Mouse (Mus musculus): ENCODE data around the gene Fxyd2. TPM values are rescaled to one million over a fixed set of nuclear protein-coding genes. Genes with fewer than 3 reads are reported as not detected.

Fxyd2 gene
- total RNA-seq, 2 experiments from 2014 or later = not detected

DNA sequence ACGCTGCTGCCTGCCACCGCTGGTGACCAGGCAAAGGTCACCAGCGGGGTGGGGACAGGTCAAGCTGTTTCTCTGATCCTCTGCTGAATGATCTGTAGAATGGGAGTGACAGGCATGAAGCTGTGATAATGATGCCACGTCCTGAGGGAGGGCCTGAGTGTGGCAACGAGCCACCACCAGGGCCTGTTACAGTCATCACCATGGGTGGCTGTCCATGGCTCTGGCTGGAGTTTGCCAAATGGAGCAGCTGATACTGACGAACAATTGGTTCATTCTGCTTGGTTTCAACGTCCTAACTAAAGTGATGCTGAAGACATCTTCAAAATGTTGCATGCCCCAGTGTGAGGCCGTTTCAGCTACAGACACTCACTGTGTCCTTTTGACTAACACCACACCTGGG is 18.8 kb downstream of the Fxyd2 start:
- no peak for ATAC-seq (replicated peaks; ENCODE audit: low FRiP score, low TSS enrichment, poor library complexity, severe bottlenecking)

DNA sequence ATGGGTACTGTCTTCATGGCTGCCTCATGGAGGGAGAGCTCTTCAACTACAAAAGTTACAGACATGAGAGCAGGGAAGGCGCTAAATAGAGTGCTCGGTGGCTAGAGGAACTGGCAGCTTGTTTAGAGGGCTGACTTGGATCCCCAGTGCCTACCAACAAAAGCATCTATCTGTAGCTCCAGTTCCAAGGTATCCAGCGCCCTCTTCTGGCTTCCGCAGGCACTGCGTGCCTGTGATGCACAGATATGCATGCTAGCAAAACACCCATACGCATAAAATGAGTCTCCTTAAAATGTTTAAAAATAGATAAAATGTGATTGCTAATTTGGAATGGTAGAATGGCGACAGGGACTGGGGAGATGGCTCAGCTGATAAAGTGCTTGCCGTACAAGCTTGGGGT is 21.7 kb downstream of the Fxyd2 start:
- ATAC-seq (replicated peaks; ENCODE audit: low FRiP score, low TSS enrichment, poor library complexity, severe bottlenecking) = no peak

DNA sequence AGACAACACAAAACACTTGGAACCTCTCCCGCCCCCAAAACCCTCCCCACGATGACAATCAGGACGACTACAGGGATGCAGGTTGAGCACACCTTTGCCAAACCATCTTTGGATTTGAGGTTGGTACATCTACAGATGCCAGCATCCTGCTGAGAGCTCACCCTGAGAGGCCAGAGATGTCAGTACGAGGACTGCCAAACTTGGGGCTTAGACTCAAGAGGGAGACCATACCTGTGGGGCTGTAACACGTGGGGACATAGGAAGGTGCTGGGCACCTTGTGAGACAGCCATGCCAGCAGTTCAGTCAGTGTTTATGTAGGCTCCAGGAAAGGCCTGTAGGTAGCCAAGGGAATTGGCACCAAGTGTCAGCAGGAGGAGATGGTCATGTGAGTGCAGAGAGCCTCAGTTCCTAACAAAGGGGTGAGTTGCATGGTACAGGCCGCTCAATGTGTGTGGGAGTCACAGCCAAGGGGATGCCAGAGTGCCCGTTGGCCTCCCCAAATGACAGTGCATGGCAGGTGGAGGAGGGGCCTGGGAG is 23.4 kb downstream of the Fxyd2 start:
- ATAC-seq (replicated peaks; ENCODE audit: low FRiP score, low TSS enrichment, poor library complexity, severe bottlenecking) = no peak

DNA sequence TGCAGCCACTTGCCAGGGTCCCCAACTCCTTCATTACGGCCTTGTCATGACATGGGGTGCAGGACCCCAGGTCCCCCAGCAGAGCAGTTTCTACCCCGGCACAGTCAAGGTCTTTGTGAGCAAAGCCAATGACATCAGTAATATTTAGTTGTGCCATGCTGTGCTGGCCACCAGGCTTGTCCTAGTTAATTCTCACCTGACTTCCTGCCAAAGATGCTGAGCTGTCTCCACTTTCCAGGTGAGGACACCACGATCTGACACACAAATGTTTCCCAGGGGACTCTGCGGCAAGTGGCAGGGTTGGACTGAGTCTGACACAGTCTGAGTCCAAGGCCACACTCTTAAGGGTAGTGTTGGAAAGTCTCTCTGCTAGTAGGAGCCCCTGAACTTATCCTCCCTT is 27.0 kb downstream of the Fxyd2 start, which contains the start of gene Dscaml1:
TSS of gene Dscaml1 (plus strand) at position 173 of the 400 bp plus-strand sequence.
- no peak for ATAC-seq (replicated peaks; ENCODE audit: low FRiP score, low TSS enrichment, poor library complexity, severe bottlenecking)

DNA sequence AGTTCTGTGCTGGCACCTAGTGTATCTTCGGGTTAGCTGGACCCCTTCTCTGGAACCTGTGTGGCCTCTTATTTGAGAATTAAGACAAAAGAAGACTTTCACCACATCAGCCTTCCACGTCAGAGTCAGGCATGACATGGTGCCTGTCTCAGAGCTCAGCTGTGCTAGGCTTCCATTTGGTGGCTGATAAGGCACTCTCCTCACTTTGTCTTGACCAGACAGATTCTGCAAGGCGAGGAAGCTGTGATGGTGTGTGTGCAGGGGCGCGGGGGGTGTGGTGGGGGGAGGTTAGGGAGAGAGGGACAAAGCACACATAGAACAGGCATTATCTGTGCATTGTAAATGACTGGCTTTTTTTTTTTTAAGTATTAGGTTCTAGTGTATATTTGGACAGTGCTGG is 29.9 kb downstream of the Fxyd2 start:
- ATAC-seq (replicated peaks; ENCODE audit: low FRiP score, low TSS enrichment, poor library complexity, severe bottlenecking) = peak; percentile 64; the same call in 1 of the 2 replicates

DNA sequence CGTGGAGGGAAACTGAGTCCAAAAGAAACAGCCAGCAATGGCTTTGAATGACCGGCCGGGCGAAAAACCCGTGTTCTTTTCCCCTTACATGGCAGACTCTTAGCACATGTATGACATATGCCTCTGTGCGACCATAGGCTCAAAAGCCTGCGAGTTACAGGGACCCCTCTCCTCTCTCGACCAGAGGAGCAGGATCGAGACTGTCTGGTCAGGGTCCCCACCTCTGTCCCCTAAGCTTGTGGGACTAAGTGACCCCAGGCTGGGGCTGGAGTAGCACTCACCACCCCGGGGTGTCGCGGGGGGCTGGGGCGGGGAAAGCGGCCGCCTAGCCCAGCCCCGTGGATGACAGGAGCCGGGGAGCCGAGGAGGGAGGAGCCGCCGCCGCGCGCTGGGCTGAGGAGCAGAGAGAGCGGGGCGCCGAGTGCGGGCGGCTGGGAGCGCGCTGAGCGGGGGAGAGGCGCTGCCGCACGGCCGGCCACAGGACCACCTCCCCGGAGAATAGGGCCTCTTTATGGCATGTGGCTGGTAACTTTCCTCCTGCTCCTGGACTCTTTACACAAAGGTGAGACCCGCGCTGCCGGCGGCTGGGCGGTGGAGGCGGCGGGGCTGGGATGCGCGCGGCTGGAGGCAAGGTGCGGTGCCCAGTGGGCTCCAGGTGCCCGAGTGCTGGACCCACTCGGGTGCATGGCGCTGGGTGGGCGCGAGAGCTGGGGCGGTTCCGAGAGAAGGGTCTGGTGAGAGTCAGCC is 30.7 kb downstream of the Fxyd2 start:
- no peak for ATAC-seq (replicated peaks; ENCODE audit: low FRiP score, low TSS enrichment, poor library complexity, severe bottlenecking)

DNA sequence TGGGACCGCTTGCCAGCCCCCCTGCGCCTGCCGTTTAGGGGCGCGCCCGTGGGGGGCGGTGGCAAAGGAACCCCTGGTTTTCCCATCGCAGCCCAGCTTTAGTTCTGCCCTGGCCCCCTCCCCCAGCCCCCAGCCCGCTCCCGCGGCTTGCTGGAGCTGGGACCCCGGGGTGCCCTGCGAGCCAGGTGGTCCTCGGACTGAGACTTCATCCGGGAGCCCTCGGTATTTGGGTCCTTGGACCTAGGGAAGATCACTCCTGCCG is 31.2 kb downstream of the Fxyd2 start:
- ATAC-seq (replicated peaks; ENCODE audit: low FRiP score, low TSS enrichment, poor library complexity, severe bottlenecking) = no peak

DNA sequence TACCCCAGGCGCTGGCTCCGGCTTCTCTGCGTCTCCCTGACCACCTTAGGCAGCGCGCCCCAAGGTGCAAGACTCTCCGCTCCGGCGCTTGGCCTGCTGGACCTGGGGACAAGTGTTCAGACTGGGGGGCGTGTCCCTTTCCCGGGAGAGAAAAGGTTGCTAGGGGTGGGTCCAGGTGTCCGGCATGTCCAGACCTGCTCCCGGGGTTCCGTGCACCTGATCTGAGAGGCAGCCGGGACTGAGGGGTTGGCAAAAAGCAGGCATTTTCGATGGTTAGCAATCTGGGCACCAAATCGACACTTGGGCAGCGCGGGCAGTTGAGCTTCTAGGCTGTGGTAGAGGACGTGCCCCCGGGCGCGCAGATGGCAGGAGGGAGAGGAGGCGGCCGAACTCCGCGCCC is 31.7 kb downstream of the Fxyd2 start:
- ATAC-seq (replicated peaks; ENCODE audit: low FRiP score, low TSS enrichment, poor library complexity, severe bottlenecking) = no peak

DNA sequence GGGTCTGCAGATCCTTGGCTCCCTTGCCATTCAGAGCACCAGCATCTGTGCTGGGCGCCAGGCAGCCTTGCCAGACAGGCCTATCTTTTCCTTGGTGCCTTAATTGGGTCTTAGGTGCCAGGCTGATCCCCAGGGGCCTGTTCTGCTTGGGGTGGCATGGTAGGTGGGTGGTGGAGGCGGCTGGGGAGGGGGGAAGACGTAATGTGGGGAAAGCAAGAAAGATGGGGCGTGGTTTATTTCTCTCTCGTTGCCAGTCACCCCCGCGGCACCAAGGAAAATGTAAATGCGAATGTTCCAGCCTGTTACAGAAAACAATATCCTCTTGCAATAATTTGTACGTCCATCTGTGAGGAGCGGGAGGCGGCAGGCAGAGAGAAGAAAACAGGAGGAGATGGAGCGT is 33.2 kb downstream of the Fxyd2 start:
- no peak for ATAC-seq (replicated peaks; ENCODE audit: low FRiP score, low TSS enrichment, poor library complexity, severe bottlenecking)

DNA sequence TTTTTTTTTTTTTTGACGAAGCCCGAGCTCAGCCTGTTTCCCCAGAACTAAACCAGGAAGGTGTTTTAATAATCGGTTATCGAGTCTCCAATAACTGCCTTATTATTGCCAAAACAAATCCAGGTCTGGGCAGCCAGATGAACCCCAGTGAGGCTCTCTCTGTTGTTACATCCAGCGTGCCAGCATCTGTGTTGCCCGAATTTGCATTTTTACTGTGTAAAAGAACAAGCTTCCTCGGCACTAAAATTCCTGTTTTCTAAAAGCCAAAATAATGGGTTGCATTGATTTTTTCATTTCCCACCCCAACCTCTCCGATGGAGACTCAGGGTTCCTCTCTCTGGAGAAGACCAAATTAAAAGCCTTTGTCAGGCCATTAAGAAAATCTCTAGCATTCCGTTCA is 33.6 kb downstream of the Fxyd2 start:
- ATAC-seq (replicated peaks; ENCODE audit: low FRiP score, low TSS enrichment, poor library complexity, severe bottlenecking) = no peak

DNA sequence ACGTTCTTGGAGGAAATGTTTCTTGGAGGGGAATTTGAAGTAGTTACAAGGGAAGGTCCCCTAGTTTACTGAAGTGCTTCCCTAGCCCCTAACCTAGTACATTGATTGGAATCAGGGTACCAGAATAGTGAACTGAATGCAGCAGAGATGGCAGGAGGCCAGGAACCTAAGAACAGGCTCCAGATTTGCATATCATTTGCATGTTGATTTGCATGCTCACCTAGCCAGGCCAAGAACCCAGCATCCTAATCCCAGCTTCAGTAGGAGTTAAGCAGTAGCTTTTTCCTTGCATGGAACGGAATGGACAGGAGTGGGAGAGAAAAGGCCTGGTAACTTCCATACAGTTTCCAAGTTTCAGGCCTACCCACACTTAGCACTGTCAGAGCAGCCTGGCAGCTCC is 34.7 kb downstream of the Fxyd2 start:
- no peak for ATAC-seq (replicated peaks; ENCODE audit: low FRiP score, low TSS enrichment, poor library complexity, severe bottlenecking)

DNA sequence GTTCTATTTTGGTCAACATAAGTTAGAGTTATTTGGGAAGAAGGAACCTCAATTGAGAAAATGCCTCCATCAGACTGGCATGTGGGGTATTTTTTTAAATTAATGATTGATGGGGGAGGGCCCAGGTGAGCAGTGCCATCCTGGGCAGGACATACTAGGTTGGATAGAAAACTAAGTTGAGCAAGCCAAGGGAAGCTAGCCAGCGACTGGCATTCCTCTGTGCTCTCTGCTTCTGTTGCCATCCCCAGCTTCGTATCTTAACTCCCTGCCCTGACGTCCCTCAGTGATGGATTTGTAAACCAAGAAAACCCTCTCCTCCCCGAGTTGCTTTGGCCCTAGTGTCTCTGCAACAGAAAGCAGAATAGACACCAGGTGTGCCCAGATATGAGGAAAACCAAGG is 39.6 kb downstream of the Fxyd2 start:
- no peak for ATAC-seq (replicated peaks; ENCODE audit: low FRiP score, low TSS enrichment, poor library complexity, severe bottlenecking)

DNA sequence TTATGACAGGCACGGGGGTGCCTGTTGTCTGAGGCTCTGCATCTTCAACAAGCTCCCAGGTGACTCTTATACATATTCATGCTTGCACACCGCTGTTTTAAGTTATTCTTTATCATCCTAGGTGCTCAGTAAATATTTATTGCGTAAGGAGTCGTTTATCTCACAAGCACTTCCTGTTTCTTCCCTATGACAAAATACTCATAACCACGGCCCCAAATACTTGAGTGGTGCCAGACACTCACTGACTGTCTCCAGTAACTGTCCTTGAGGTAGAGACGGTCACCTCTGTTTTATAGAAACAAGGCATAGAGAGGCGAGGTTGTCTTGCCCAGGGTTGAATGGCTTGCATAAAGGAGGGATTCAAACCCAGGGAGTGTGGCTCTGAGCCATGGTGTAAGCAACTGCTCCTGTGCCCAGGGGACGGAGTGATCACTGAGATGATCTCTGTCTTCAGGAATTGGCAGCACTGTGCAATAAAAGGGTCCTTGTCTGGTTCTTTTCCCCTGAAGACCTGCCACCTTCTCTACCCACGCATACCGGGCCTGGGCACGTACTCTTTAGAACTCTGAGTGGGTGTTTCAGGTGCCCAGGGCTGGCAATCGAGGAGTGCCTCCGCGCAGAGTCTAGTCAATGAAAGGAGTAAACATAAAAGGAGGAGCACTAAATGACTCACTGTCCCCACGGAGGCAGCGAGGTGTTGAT is 40.8 kb downstream of the Fxyd2 start:
- ATAC-seq (replicated peaks; ENCODE audit: low FRiP score, low TSS enrichment, poor library complexity, severe bottlenecking) = no peak

DNA sequence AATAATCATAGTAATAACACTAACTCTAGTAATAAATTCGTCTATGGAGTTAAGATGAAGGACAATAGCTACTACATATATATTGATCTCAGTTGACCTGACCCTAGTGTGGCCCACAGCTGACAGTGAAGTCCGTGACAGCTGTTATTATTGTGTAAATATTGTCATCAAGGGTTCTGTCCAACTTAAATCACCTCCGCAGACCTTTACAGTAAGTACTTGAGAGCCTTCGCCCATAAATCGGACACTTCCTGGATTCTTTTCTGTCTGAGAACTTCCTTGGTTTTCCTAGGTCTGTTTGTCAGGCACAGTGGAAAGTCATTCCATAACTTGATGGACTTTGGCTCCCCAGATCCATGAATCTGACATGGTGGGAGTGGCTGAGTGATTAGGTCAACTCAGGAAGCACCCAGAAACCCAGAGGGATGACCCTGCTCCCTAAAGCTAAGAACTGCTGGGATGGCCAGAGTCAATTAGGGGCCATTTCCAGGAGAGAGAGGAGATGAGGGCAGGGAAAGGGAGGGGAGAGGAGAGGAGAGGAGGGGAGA is 44.9 kb downstream of the Fxyd2 start:
- no peak for ATAC-seq (replicated peaks; ENCODE audit: low FRiP score, low TSS enrichment, poor library complexity, severe bottlenecking)

DNA sequence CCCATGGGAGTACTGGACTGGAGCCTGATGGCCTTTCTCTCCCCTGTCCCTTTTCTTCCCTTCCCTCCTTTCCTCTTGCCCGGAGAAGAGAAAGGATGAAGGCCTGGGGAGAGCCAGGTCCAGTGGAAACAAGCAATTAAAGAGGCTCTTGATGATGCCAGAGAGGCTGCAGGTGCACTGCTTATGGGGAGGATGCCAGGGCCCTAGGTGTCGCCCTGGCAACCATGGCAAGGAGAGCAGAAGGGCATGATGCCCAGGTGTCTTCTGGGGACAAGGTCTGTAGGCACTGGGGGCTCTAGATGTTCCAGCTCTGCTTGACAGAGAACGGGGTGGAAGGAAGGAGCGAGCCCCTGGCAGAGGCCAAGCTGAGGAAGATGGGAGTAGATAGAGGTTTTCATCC is 50.2 kb downstream of the Fxyd2 start:
- ATAC-seq (replicated peaks; ENCODE audit: low FRiP score, low TSS enrichment, poor library complexity, severe bottlenecking) = no peak

DNA sequence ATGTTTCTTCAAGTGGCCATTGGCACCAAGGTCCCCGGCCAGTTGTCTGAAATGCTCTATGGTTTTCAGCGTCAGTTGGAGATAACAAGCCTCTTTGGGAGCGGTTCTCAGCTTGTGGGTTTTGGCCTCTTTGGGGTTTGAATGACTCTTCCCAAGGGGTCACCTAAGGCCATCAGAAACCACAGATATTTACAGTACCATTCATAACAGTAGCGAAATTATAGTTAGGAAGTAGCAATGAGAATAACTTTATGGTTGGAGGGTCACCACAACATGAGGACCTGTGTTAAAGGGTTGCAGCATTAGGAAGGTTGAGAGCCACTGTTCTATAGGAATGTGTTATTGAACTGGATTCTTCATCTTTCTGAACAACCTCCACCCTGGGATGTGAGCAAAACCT is 51.9 kb downstream of the Fxyd2 start:
- no peak for ATAC-seq (replicated peaks; ENCODE audit: low FRiP score, low TSS enrichment, poor library complexity, severe bottlenecking)

DNA sequence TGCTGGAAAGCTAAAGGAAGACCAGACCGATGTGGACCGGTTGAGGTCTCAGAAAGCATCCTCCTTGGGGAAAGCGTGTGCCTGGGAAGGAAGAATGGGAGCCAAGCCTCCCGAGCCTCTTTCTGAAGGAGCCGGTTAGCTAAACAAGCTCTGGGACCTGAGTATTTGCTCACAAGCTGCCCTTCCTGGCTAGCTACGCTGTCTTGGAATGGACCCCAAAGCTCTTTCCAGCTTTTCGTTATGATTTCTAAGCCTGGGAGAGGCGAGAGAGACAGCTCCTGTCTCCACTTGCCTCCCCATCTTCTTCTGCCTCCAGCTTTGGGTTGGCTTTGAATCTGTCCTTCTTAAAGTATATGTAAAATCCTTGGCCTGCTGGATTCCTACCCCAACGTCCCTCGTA is 54.6 kb downstream of the Fxyd2 start:
- ATAC-seq (replicated peaks; ENCODE audit: low FRiP score, low TSS enrichment, poor library complexity, severe bottlenecking) = no peak

DNA sequence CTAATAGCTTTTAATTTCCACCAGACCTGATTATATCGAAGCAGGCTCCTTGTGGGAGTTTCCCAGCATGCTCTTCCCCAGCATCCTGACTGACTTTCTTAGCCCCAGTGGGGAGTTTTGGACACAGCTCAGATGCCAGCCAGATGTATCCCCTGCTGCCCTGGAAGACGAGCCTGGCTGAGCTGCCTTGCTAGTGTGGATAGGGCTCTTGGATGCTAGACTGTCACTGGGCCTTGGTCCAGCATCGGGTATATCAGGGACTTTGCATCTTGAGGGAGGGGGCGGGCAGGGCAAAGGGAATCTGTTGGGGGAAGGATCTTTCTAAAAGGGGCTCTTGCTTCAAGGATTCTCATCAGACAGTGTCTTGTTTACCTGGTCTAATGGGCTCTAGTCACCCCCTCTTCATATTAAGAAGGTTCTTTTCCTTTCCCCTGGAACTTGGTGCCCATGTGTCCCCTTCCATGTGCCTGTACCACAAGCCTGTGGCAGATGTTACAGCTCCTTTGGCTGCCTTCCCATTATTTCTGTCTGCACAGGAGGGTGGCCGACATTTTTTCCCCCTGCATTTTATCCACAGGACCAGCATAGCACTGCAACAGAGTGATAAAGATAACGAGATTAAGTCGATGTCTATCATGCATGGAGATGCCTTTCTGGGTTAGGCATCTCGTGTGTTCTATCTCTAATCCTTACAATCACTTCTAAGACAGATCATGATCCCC is 55.6 kb downstream of the Fxyd2 start:
- ATAC-seq (replicated peaks; ENCODE audit: low FRiP score, low TSS enrichment, poor library complexity, severe bottlenecking) = no peak

DNA sequence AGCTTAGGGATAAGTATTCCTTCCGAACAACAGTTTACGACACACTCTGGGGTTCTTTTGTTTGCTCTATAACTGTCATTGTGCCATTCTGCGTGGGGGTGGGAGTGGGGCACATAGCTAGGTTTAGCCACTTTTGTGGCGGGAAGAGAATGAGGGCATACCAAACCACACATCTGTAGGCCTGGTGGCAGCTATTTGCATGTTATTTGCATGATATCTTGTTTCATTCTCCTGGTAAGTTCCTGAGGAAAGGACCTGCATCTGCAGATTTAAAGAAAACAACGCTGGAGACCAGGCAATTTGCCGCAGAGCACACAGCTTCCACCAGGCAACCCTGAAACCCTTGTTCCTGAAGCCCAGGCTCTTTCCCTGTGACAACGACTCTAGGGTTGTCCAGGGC is 57.7 kb downstream of the Fxyd2 start:
- no peak for ATAC-seq (replicated peaks; ENCODE audit: low FRiP score, low TSS enrichment, poor library complexity, severe bottlenecking)

DNA sequence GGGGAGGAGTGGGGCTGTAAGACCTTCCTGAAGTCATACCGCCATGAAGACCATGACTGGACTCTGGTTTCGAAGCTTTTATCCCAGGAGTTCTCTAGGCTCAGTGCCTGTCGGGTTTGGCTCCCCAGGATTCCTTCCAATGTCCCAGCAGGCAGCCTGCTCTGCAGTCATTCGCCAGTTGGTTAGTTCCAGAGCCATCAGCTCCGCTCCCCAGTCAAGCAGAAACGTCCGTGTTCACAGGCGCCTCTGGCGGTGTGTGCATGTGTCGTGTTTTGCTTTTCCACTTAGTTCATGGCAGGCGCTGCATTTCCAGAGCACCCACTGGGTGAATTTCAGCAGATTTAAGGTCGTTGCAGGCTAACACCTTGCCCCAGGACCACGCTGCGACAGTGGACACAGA is 58.9 kb downstream of the Fxyd2 start:
- ATAC-seq (replicated peaks; ENCODE audit: low FRiP score, low TSS enrichment, poor library complexity, severe bottlenecking) = no peak

All from megakaryocyte-erythroid progenitor cell, adult 5-6 weeks (primary cell).